Comparison of ENCODE assay signal across 9 mouse cellular contexts in genomic region chr11:77308533-77308932, GRCm38 (mm10).
DNase-seq lines count a peak whose midpoint lies in the region; ATAC-seq lines count a peak whose summit lies in the region.
"Had no signal": no experiment of that assay in that cellular context is flagged by ENCODE, and none has a peak within 500 bp of the region (broad histone marks: within the 10 kb centered on the region; RNA-seq: fewer than 3 reads in every experiment).

No protein-coding gene starts in this region.

- no peak overlapping the region for H3K4me2 ChIP-seq in kidney, embryonic 14.5 days (replicated peaks; ENCODE audit: low read depth, low read length)
- no peak overlapping the region for H3K4me2 ChIP-seq in embryonic facial prominence, embryonic 14.5 days (ENCODE audit: low read depth, low read length)
- H3K4me2 ChIP-seq in neural tube, embryonic 15.5 days, result no peak overlapping the region
- H3K4me2 ChIP-seq: lung, embryonic 15.5 days had no signal

- DNase-seq in kidney, postnatal 10 days, result peak; percentile 56
- DNase-seq in CD8-positive naive resting alpha-beta T cell, adult 2 months (ENCODE audit: low read depth in 2 of 2, low spot score in 2 of 2), result peak; percentile 26 to 54
- DNase-seq in R1 (ENCODE audit: low read depth, low spot score), result peak; percentile 23
- DNase-seq in embryonic facial prominence, embryonic 14.5 days (ENCODE audit: low spot score), result peak; percentile 66
- DNase-seq in left cerebral cortex, postnatal 4 days, result peak; percentile 6
- peak; percentile 56 for DNase-seq in thymus, postnatal 14 days

- H3K36me3 ChIP-seq in kidney, embryonic 14.5 days (ENCODE audit: control insufficient read depth, insufficient read depth, low read length), result no peaks in the 10 kb centered on the region
- H3K36me3 ChIP-seq in embryonic facial prominence, embryonic 14.5 days (ENCODE audit: control insufficient read depth, insufficient read depth, low read length), result no peaks in the 10 kb centered on the region
- no peaks in the 10 kb centered on the region for H3K36me3 ChIP-seq in neural tube, embryonic 15.5 days
- H3K36me3 ChIP-seq: lung, embryonic 15.5 days had no signal

- H3K9ac ChIP-seq in kidney, embryonic 14.5 days (ENCODE audit: low read depth, low read length), result no peak overlapping the region
- no peak overlapping the region for H3K9ac ChIP-seq in embryonic facial prominence, embryonic 14.5 days (ENCODE audit: low read depth, low read length)
- H3K9ac ChIP-seq in neural tube, embryonic 15.5 days (replicated peaks), result no peak overlapping the region
- H3K9ac ChIP-seq: lung, embryonic 15.5 days had no signal

- no peak overlapping the region for H3K27ac ChIP-seq in kidney, embryonic 14.5 days (ENCODE audit: low read depth, low read length)
- no peak overlapping the region for H3K27ac ChIP-seq in embryonic facial prominence, embryonic 14.5 days (replicated peaks; ENCODE audit: low read depth, low read length)
- no peak overlapping the region for H3K27ac ChIP-seq in neural tube, embryonic 15.5 days (replicated peaks)
- H3K27ac ChIP-seq: lung, embryonic 15.5 days had no signal

- no peak for ATAC-seq in kidney, embryonic 14.5 days (ENCODE audit: low FRiP score, low TSS enrichment)
- ATAC-seq in embryonic facial prominence, embryonic 14.5 days (ENCODE audit: low read depth), result no peak
- no peak for ATAC-seq in neural tube, embryonic 15.5 days (ENCODE audit: low FRiP score)

- intact Hi-C loops in left cerebral cortex, postnatal 4 days (cut with DNase I), result loop anchor here (2.0 to 5.0 kb wide), 2 partner anchors 91 to 208 kb away; partner anchors contain the start of gene Ssh2

- 0% methylated on average over 1 of the region's 1 CpGs for WGBS in kidney, embryonic 14.5 days
- WGBS in embryonic facial prominence, embryonic 14.5 days, result 3% methylated on average over 1 of the region's 1 CpGs
- WGBS in neural tube, embryonic 15.5 days, result 6% methylated on average over 1 of the region's 1 CpGs

- no peaks in the 10 kb centered on the region for H3K9me3 ChIP-seq in kidney, embryonic 14.5 days (ENCODE audit: control insufficient read depth, low read length)
- no peaks in the 10 kb centered on the region for H3K9me3 ChIP-seq in embryonic facial prominence, embryonic 14.5 days (ENCODE audit: control insufficient read depth, low read length)
- no peaks in the 10 kb centered on the region for H3K9me3 ChIP-seq in neural tube, embryonic 15.5 days (replicated peaks)
- H3K9me3 ChIP-seq: lung, embryonic 15.5 days had no signal

- no peaks in the 10 kb centered on the region for H3K4me1 ChIP-seq in kidney, embryonic 14.5 days (ENCODE audit: control insufficient read depth, insufficient read depth, low read length)
- H3K4me1 ChIP-seq in embryonic facial prominence, embryonic 14.5 days (ENCODE audit: control insufficient read depth, insufficient read depth, low read length), result no peaks in the 10 kb centered on the region
- H3K4me1 ChIP-seq in neural tube, embryonic 15.5 days, result no peaks in the 10 kb centered on the region
- H3K4me1 ChIP-seq: lung, embryonic 15.5 days had no signal

- no peaks in the 10 kb centered on the region for H3K27me3 ChIP-seq in kidney, embryonic 14.5 days (ENCODE audit: control insufficient read depth, insufficient read depth, low read length)
- H3K27me3 ChIP-seq in embryonic facial prominence, embryonic 14.5 days (replicated peaks; ENCODE audit: control insufficient read depth, insufficient read depth, low read length), result no peaks in the 10 kb centered on the region
- no peaks in the 10 kb centered on the region for H3K27me3 ChIP-seq in neural tube, embryonic 15.5 days (replicated peaks)
- H3K27me3 ChIP-seq: lung, embryonic 15.5 days had no signal

- no peak overlapping the region for H3K4me3 ChIP-seq in kidney, embryonic 14.5 days (ENCODE audit: low read length)
- H3K4me3 ChIP-seq in embryonic facial prominence, embryonic 14.5 days (ENCODE audit: low read depth, low read length), result no peak overlapping the region
- no peak overlapping the region for H3K4me3 ChIP-seq in neural tube, embryonic 15.5 days (replicated peaks)
- H3K4me3 ChIP-seq: lung, embryonic 15.5 days had no signal

Comparison
In these comparisons a context has a peak if more than half of its experiments do, and no peak if none do; other contexts are left out.
1. DNase-seq: peak in every context shown above with its lines; median percentile 66 in embryonic facial prominence, embryonic 14.5 days; 56 in kidney, postnatal 10 days; 56 in thymus, postnatal 14 days; 40 in CD8-positive naive resting alpha-beta T cell, adult 2 months; 23 in R1; 6 in left cerebral cortex, postnatal 4 days.